Mouse (Mus musculus) right cerebral cortex, postnatal 36 days (tissue): Measurements from ENCODE around the gene 1500009C09Rik.
"Not testable (repeated sequence)": the region's sequence is repeated elsewhere in the genome, so short reads cannot be mapped to it uniquely, and the experiment has no call there.

Experiments used
- DNase-seq, 2 experiments: peaks; one replicate each; pipeline ENCODE4 v3.0.0; 2022; ENCODE audit warnings: low spot score in 2 of 2, mixed read lengths in 1 of 2

Gene 1500009C09Rik

DNA sequence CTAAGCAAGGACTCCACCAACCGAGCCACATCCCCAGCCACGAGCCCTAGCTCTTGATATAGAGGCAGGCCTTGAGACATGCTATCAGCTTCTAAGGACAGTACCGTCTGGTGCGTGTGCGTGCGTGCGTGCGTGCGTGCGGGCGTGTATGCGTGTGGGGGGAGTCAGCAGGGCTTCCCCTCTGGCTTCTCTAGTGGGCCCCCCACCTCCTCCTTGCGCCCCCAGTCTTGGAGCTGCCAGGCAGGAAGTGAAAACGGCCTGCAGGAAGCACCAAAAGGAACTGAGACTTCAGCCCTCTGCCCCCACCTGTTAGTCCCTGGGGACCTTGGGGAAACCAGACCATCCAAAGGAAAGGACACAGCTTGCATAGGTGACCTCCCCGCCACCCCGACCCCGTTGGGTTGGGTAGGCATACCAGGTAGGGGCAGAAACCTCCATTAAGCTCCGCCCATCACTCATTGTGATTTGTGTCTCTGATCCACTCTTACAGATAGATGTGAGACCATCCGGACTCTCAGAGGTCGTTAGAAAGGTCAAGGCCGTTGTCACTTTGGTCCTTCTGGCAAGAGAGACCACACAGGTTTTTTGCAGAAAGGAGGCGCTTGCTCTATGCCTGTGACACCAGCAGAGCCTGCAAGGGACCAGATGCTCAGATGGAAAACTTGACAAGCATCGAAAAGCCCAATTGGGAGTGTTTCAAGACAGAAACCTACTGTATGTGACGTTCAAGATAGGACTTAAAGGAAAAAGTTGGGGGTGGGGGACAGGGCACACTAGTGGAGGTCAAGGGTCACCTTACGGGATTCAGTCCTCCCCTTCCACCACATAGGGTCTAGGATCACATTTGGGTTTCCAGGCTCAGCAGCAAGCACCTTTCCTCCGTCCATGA lies 33.2 kb upstream of the 1500009C09Rik start:
- DNase-seq, result no peak

DNA sequence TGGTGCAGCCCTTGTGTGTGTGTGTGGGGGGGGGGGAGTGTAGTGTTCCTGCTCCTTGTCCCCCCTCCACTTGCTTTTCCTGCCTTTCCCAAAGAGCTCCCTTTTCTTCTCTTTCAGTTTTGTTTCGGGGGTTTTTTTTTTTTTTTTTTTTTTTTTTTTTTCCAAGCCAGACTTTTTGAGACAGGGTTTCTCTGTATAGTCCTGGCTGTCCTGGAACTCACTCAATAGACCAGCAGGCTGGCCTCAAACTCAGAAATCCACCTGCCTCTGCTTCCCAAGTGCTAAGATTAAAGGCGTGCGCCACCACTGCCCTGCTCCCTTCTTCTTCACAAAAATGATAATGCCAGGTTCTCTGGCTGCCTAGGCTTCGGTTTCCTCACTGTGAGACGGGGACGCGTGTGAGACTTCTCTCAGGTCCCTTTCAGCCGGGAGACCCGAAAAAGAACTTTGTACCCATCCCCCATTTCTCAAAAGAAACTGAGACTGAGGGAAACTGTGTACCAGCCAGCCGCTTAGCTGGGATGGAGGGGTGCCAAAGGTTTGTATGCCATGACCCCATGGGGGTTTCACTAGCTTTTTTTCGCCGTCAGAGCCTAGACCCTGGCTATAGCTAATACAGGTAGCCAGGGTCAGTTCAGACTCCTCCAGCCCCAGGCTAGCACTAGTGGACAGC lies 32.1 kb upstream of the 1500009C09Rik start:
- DNase-seq, result no peak

DNA sequence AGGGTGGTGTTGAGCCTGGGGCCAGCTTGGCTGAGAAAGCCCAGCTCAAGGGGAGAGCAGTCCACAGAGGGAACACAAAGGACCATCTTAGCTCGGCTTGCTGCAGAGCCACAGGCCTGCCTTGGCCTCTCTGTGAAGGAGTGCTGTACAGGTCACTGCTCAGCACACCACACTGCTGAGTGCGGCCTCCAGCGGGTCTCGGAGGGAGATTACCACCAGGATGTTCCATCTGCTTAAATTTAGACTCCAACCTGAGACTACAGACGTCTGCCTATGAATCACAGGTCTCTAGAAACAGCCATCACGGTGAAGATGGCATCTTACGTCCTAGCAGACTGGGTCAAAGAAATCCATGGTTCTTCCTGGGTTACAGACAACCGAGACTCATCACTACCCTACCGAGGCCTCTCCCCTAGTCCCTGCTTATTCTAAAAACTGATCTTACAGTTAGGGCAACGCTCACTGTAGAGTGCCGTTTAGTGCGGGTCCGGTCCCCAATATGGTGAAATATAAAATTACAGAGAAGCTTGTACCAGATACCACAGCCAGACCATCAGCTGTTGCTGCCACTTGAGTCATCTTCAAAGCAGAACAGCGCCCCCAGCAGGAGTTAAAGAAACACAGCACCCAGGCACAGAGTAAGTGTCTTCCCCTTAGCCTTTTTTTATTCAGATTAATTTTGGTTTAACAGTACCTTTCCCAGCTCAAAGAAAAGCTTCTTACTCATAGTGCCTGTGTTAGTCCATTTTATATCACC lies 30.9 kb upstream of the 1500009C09Rik start:
- no peak for DNase-seq

DNA sequence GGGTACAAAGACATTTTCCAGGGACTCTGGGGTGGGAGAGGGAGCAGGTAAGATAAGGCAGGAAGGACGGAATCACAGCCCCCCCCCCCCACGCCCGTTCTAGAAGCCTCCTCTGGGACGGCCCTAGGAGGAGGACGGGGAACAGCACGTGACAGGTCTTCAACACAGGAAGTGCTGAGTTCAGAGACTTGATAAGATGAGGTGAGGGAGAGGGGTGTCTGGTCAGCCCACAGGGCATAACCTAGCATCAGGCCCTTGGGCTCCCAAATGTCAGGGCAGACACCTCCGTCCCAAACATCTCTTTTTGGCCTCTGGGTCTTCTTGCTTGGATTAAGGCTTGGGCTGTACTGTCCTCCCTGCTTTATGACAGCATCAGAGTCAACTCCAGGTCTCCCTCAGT lies 28.9 kb upstream of the 1500009C09Rik start:
- DNase-seq, result no peak

DNA sequence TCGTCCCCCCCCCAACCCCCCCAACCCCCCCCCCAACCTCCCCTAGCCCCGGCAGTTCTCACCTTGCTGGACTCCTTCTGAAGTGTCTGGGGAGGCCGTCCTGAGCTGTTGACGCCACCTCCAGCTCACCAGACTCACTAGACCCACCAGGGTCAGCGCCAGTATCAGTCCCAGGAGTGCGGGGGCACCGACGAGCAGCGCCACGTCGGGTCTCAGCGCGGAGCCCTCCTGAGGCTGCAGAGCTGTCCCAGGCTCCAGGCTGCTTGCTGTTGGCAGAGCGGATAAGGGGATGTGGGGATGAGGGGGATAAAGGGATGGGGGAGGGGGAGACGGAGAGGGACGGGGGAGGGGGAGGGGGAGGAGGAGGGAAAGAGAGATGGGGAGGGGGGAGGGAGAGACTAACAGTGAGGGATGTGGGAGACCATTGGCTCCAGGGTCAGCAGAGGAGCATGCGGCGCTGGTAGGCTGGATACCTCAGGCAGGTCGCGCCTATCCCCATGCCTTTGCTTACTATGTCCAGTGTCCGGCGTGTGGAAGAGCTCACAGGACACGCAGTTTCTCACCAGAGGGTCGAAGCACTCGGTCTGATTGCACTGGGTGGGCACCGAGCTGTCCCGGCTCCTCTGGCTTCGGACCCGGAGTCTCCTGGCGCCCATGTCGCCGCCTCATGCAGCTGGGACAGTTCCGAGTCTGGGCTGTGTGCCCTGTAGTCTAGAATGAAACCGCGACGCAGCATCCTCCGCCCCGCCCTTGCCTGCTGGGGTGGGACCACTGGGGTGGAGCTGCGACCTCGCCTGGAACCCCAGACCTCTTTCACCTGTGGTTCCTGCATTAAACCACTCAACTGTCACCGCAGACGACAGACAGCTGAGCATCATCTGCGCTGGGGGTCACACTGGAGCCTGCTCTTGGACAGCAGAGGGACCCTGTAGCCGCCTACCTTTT lies 28.3 kb upstream of the 1500009C09Rik start, which contains the start of gene Tnfrsf13c:
Tnfrsf13c (minus strand) TSS at position 713 of the 945 bp plus-strand sequence.
- DNase-seq, result no peak

DNA sequence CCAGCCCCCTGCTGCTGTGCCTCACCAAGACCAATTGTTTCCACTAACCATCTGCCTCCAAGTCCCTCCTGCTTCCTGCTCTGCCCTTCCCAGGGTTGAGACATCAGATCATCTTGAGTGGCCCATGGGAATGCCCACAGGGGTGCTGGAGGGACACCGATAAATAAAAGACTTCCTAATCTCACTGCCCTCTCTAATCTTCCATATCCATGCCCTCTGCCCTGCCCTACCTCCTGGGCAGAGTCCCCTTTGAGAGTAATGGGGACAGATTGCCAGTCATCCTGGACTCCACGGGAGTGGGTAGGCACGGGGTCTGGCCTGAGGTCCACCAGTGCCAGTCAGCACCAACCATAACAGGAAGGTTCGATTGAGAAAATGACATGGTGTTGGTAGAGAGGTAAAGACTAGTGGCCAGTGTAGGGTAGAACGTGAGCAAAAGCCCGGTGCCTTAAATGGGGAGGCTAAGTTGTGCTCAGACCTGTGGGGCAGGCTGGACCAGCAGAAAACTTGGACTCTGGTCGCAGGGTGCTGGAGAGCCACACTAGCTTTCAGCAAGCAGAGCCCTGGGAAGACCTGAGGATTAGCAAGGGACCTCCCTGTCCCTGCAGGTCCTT lies 27.5 kb upstream of the 1500009C09Rik start:
- no peak for DNase-seq

DNA sequence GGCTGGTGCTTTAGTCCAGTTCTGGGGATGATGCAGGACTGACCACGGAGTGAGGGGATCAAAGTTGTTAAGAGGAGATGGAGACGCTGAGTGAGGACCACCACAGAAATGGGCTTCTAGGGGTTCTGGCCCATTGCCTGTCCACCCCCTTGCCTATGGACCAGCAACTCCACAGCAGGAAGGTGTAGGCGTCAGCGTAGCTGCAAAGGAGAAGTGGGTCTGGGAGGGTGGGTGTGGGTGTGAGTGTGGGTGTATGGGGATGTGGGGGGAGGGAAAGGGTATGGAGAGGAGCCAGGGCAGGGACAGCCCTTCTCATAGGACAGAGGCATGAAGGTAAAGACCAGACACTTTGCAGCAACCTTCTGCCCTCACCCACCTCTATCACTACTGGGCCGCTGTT lies 26.4 kb upstream of the 1500009C09Rik start:
- no peak for DNase-seq

DNA sequence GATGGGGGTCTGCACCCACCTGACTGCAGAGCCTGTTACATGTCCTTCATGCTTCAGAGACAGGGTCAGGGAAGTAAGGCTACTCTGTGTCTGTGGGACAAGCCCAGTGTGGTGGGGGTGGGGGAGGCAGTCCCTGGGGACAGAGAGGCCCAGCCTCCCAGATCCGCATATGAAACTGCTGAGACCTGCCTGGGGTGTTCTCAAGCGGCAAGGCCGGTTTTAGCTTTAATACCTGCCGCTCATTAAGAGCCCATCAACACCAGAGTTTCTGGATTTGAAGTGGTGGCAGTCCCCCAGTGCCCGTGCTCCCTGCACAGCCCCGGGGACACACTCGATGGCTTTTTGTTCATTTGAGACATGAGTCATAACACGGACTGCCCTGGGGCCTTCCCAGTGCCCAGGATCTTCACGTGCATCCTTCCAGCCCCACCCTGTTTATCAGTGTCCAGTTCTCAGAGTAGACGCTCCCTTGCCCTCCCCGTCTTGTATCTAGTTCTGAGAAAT lies 22.6 kb upstream of the 1500009C09Rik start:
- DNase-seq, result no peak

DNA sequence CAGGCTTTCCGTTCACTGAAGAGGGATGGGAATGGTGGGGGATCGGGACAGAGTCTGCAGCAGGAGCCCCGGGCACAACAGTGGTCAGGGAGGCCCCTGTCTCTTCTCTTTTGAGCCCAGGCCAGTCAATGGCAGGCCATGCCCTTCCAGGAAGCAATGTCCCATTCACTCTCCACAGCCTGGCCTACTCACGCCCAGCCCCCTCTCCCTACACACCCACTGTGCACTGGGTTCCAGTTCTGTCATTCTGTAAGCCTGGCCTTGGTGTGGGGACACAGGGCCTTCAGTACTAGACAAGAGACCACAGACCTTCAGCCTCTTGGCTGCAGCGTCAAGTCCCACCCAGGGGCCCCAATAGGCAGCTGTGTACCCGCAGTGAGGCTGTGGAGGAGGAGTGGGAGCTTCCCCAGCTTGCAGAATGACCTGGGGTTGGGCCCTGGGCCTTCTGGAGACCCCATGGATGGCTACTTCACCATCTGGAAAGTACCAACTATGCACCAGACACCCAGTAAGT lies 22.0 kb upstream of the 1500009C09Rik start:
- no peak for DNase-seq

DNA sequence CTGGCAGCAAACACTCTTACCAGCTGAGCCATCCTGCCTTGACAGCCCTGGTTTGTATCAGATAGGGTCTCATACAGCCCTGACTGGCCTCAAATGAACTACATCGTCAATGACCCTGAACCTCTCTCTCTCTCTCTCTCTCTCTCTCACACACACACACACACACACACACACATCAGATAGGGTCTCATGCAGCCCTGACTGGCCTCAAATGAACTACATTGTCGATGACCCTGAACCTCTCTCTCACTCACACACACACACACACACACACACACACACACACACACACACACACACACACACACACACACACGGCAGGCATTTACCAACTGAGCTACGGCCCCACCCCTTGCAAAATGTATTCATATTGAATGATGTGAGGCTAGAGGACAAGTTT lies 21.1 kb upstream of the 1500009C09Rik start:
- no peak for DNase-seq

DNA sequence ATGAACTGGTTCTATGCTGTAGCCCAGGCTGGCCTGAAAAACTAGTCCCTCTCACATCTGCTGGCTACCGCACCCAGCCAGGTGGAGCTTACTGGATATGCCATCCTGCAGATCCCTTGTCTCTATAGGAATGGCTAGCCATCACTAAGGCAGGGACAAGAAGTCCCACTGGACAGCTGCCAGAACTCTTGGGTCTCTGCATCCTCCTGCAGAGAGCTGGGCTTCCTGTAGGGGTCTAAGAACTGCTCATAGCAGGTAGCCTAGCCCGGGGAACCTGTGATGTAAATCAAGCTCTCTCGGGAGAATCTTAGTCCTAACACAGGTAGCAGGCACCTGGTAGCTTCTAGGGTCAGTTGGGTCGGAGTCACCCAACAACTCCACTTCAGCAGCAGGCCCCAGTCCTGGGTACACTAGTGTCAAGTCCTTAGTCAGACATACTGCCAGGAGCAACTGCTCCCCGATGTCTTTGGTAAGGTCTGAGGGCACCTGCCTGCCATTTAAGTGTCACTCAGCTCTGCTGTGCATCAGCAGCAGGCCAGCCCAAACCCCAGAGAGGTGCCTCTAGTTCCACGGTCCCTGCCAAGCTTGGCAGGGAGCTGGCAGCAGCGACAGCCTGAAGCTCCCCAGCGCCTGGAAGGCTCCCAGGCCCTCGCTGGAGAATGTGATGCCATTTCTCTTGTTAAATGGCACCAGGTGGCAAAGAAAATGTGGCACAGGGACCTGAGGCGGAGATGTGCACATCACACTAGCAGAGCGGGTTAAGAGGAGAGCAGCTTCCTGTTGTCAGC lies 20.4 kb upstream of the 1500009C09Rik start:
- DNase-seq, result no peak

DNA sequence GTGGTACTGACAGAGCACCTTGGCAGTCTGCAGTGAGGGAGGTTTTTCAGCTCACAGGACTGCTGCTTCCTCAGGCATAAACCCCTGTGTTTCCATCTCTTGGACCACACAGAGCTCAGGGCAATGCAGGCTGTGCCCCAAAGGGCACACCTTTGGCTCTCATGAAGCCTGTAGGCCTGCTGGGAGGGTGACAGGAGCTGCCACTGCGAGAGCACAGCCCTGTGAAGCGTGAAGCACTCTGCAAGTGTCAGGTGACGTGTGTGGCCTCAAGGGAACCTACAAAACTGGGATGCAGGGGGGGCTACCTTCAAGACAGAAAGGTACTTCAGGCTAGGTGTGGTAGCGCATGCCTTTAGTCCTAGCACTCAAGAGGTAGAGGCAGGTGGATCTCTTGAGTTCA lies 19.5 kb upstream of the 1500009C09Rik start:
- no peak for DNase-seq

DNA sequence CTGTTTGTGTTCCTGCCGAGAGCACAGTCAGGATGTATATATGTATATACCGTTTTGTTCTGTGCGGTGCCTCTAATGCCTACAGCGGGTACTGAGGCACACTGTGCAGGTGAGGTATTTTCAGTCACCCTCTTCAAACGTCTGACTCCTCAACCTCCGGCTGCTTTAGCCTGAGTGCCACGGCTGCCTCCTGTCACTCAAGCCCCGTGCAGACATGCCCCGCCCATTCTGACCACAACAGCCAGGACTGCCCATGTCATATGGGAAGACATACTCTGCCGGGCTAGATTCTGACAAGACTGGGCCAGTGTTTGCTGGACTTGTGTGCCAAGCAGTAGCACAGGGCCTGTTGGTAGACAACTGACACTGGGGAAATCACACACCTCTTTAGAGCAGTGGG lies 16.5 kb upstream of the 1500009C09Rik start:
- DNase-seq, result no peak

DNA sequence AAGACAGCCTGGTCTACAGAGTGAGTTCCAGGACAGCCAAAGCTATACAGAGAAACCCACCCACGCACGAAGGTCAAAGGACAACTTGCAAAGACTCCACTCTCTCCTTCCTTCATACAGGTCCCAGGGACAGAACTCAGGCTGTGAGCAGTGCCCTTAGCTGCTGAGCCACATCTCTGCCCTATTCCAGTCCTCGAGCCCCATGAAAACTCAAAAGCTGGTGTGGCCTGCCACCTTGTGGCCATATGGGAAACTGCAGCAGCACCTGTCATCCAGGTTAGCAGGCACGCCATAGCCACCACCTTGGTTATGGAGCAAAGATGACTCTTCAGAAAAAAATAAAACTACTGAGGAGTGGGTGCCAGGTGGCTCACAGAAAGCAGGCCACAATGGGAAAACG lies 15.6 kb upstream of the 1500009C09Rik start:
- DNase-seq, result peak; percentile 70 to 72

DNA sequence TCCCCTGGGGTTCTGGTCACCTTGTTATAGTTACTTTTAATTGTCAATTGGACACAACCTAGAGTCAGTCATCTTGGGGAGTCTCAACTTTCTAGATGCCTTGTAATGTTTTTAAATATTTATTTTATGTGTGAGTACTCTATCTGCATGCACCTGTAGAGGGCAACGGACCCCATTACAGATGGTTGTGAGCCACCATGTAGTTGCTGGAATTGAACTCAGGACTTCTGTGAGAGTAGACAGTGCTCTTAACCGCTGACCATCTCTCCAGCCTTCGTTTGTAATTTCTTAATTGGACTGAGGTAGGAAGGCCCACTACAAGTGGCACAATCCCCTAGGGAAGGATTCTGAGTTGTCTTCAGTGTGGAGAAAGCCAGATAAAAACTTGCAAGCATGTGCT lies 8.9 kb upstream of the 1500009C09Rik start:
- no peak for DNase-seq

DNA sequence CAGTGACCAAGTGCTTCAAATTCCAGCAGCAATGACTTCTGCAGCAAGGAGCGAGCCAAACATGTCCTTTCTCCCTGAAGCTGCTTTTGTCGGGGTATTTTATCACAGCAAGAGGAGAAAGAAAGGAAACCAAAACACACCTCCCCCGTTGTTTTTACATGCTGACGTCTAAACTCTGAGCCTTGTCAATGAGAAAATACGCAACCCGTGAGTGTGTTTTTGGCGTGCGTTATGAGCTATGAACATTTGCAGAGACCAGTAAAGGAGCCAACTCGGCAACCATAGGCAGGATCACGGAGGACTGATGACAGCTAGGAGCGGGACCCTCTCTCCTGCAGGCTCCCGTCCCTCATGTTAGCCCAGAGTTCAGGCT lies 8.5 kb upstream of the 1500009C09Rik start:
- DNase-seq, result no peak

DNA sequence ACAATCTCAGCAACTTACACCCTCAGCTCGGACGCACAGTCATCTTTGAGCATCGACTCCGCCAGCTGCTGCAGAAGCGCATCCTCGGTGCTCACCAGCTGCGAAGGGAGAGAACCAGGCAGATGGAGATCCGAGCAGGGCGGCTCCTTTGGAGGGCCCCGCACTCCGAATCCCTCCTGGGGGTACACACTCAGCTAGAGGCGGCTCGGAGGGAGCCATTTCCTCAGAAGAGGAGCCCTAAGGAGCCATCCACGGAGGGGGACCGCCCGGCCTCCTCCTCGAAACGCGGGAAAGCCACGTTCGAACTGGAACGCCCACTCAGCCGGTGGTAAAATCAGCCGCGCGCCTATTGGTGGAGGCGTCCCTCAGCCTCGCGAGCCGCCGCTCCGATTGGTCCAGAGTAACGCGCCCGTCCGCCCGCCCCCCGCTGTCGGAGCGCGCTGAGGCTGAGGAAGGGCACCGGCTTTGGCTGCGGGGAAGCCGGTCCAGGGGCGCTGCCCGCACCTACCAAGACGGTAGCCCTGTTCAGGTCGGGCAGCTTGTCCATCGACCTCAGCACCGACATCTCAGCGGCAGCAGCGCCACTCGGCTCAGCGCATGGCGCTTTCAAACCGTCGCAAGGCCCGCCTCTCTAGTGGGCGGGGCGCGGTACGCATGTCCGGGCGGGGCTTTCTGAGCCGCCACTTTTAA lies 7.9 kb upstream of the 1500009C09Rik start, which contains the start of gene Cenpm:
Cenpm (minus strand) TSS at position 634 of the 690 bp plus-strand sequence.
- DNase-seq, result peak; percentile 85 to 90

DNA sequence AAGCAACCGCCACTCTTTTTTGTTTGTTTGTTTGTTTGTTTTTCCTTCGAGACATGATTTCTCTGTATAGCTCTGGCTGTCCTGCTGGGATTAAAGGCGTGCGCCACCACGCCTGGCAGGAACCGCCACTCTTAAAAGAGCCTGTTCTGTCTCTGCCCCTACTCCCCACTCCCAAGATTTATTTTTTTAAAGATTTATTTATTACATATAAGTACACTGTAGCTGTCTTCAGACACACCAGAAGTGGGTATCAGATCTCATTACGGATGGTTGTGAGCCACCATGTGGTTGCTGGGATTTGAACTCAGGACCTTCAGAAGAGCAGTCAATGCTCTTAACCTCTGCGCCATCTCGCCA lies 7.4 kb upstream of the 1500009C09Rik start:
- not testable (repeated sequence) for DNase-seq
